Mouse (Mus musculus): ENCODE measurements at regions not wholly inside any gene's neighbourhood (a gene's known extent, or its start where the extent isn't known, plus 50 kb on each side); places are given as distances from the start of the nearest gene placed in this dataset.
"Not testable (repeated sequence)": the region's sequence is repeated elsewhere in the genome, so short reads cannot be mapped to it uniquely, and the experiment has no call there.

DNA sequence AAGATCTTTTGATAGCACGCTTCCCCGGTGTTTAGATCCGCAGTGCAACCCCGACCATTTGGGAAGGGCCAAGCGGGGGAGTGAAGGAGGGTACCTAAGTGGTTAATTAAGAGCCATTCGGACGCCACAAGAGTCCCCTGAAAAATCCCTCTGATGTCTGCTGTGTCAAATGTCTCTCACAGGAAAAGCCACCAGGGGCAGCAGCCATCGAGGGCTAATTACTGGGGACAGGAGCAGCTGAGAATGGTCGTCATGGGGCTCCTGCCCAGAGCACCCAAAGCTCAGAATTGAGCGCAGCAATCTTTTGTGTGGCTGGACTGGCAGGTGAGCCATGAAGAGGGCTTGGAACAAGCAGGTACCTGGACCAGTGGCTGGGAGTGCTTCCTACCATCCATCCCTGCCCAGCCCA, 325.6 kb upstream of the Irx1 start:
- ATAC-seq, result no peak
- WGBS (ENCODE audit: insufficient replicate concordance), result 23% methylated on average over 10 of the region's 10 CpGs
- H3K36me3 ChIP-seq, result no peaks in the 10 kb centered on the region
- 0 out of 2 replicates have a peak, but pooled peaks cover 7% of the 10 kb centered on the region for H3K27me3 ChIP-seq (replicated peaks)
- H3K4me1 ChIP-seq, result no peaks in the 10 kb centered on the region
- no peaks in the 10 kb centered on the region for H3K9me3 ChIP-seq (replicated peaks)
- H3K4me2 ChIP-seq, result no peak overlapping the region
- no peak overlapping the region for H3K9ac ChIP-seq
- no peak overlapping the region for H3K27ac ChIP-seq
- no peak overlapping the region for H3K4me3 ChIP-seq

DNA sequence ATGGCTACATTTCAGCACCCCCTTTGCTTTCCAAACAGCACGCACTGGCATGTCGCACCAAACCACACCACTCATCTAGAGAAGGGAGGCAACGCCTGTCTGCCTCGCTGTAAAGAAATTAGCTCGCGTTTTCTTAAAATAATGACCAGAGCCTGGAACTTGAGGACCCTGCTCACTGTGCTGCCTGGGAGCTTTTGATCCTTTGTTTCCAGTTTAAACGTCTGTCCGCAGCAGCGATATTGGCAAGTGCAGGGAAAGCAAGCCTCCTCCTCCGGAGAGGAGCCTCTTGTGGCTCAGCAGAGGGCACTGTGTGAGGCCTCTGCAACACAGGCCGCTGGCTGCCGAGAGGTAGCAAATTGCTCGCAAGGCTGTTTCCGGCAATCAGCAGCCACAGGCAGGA, 328.8 kb upstream of the Irx1 start:
- Histone ChIP-seq H3K36me3 (no peaks in the 10 kb centered on the region), H3K9me3 (replicated peaks) (no peaks in the 10 kb centered on the region), H3K27me3 (replicated peaks) (0 out of 2 replicates have a peak, but pooled peaks cover 7% of the 10 kb centered on the region), H3K4me3 (no peak overlapping the region), H3K4me1 (no peaks in the 10 kb centered on the region), H3K4me2 (0 out of 2 replicates have a peak overlapping the region, but pooled peaks have one; percentile 3), H3K9ac (no peak overlapping the region), H3K27ac (no peak overlapping the region)
- WGBS (ENCODE audit: insufficient replicate concordance), result 10% methylated on average over 14 of the region's 14 CpGs
- ATAC-seq, result no peak

GRCm38 (mm10) chr13:72293059-72293694, 329.7 kb upstream of the Irx1 start:
- no peak overlapping the region for H3K4me3 ChIP-seq
- H3K36me3 ChIP-seq, result no peaks in the 10 kb centered on the region
- no peaks in the 10 kb centered on the region for H3K9me3 ChIP-seq (replicated peaks)
- no peak overlapping the region for H3K9ac ChIP-seq
- H3K27me3 ChIP-seq (replicated peaks), result 0 out of 2 replicates have a peak, but pooled peaks cover 7% of the 10 kb centered on the region
- no peak overlapping the region for H3K27ac ChIP-seq
- ATAC-seq, result no peak
- WGBS (ENCODE audit: insufficient replicate concordance), result 59% methylated on average over 10 of the region's 10 CpGs
- no peak overlapping the region for H3K4me2 ChIP-seq
- no peaks in the 10 kb centered on the region for H3K4me1 ChIP-seq

GRCm38 (mm10) chr13:72298264-72298870, 330.3 kb upstream of the Irx2 start:
- 70% methylated on average over 13 of the region's 13 CpGs for WGBS (ENCODE audit: insufficient replicate concordance)

GRCm38 (mm10) chr13:72299660-72300059, 329.0 kb upstream of the Irx2 start:
- H3K9me3 ChIP-seq (replicated peaks), result no peaks in the 10 kb centered on the region
- no peaks in the 10 kb centered on the region for H3K27me3 ChIP-seq (replicated peaks)
- ATAC-seq, result no peak
- H3K4me1 ChIP-seq, result no peaks in the 10 kb centered on the region
- no peak overlapping the region for H3K4me3 ChIP-seq
- no peaks in the 10 kb centered on the region for H3K36me3 ChIP-seq
- H3K9ac ChIP-seq, result no peak overlapping the region
- 51% methylated on average over 3 of the region's 3 CpGs for WGBS (ENCODE audit: insufficient replicate concordance)
- no peak overlapping the region for H3K4me2 ChIP-seq
- no peak overlapping the region for H3K27ac ChIP-seq

More at GRCm38 (mm10) chr13:72298264-72298870, 330.3 kb upstream of the Irx2 start:
- Histone ChIP-seq H3K27me3 (replicated peaks) (no peaks in the 10 kb centered on the region), H3K36me3 (no peaks in the 10 kb centered on the region), H3K4me3 (no peak overlapping the region), H3K27ac (no peak overlapping the region), H3K4me2 (no peak overlapping the region), H3K4me1 (no peaks in the 10 kb centered on the region), H3K9ac (no peak overlapping the region), H3K9me3 (replicated peaks) (no peaks in the 10 kb centered on the region)
- no peak for ATAC-seq

- no peaks in the 10 kb centered on the region for H3K36me3 ChIP-seq
- no peak overlapping the region for H3K4me3 ChIP-seq
- H3K4me2 ChIP-seq, result no peak overlapping the region
- H3K9ac ChIP-seq, result no peak overlapping the region
- H3K27me3 ChIP-seq (replicated peaks), result no peaks in the 10 kb centered on the region
- H3K9me3 ChIP-seq (replicated peaks), result no peaks in the 10 kb centered on the region
- no peak for ATAC-seq
- 77% methylated on average over 7 of the region's 7 CpGs for WGBS (ENCODE audit: insufficient replicate concordance)
- H3K27ac ChIP-seq, result no peak overlapping the region
- H3K4me1 ChIP-seq, result no peaks in the 10 kb centered on the region
Observed at GRCm38 (mm10) chr13:72301114-72301513, 327.5 kb upstream of the Irx2 start.

- no peak overlapping the region for H3K9ac ChIP-seq
- 69% methylated on average over 15 of the region's 15 CpGs for WGBS (ENCODE audit: insufficient replicate concordance)
- H3K27ac ChIP-seq, result no peak overlapping the region
- ATAC-seq, result no peak
- no peaks in the 10 kb centered on the region for H3K9me3 ChIP-seq (replicated peaks)
- no peak overlapping the region for H3K4me3 ChIP-seq
- H3K4me1 ChIP-seq, result no peaks in the 10 kb centered on the region
- no peak overlapping the region for H3K4me2 ChIP-seq
- no peaks in the 10 kb centered on the region for H3K27me3 ChIP-seq (replicated peaks)
- H3K36me3 ChIP-seq, result no peaks in the 10 kb centered on the region
Observed at GRCm38 (mm10) chr13:72301841-72302240, 326.8 kb upstream of the Irx2 start.

DNA sequence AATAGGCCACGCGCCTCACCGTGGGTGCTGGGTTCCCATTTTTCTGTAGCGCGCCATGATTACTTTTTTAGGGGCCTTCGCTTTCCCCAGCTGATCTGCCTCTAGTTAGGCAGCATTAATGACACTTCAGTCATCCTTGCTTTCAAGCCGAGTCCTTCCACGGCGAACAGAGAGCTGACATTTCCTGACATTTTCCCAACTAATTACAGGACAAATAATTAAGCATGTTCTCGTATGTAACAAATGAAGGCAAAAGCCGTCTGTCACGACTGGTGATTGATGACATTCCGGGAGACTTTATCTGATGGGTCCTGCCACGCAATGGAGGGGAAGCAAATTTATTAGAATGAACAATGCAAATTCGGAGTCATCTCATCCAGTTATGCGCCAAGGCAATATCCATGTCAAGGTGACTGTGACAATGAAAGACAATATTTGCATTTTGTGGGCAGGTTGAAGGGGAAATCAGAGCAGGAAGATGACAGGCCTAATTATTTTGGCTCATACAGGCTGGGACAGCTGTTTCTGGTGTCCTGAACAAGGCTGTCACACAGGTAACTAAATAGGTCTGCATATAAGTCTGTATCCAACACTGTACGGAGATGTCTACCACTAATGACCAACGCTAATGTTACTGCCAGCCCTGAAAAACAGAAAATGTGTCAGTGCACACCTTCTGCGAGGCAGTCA, 326.0 kb upstream of the Irx2 start:
- H3K27ac ChIP-seq, result no peak overlapping the region
- H3K27me3 ChIP-seq (replicated peaks), result no peaks in the 10 kb centered on the region
- H3K4me1 ChIP-seq, result no peaks in the 10 kb centered on the region
- no peak overlapping the region for H3K4me2 ChIP-seq
- no peaks in the 10 kb centered on the region for H3K36me3 ChIP-seq
- 76% methylated on average over 19 of the region's 19 CpGs for WGBS (ENCODE audit: insufficient replicate concordance)
- no peak overlapping the region for H3K9ac ChIP-seq
- no peak overlapping the region for H3K4me3 ChIP-seq
- no peaks in the 10 kb centered on the region for H3K9me3 ChIP-seq (replicated peaks)
- no peak for ATAC-seq

DNA sequence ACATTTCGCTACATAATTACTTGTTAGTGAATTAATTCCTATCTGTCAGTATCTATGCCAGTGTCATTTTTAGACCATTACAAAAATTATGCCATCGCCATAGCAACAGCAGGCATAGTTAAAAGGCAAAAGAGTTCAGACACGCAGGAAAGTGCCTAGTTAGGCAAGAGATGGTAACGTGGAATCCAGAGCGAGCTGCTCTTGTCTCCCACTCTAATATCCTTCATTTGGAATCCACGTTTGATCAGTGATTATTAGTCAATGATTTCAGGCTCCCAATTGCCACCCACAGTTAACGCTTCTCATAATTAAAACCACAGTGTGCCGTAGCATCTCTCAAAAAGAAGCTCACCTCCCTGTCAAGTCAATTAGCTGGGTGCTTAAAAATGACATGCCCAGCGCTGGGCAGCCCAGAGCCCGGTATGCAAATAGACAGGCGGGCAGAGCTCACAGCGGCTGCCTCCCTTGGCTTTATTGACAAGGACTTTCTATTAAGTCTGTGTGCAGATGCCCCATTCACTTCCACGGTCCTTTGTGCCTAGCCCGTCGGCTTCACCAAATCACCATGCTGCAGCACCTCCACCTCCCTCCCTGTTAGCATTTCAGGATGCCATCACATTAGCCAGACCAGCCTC, 325.4 kb upstream of the Irx2 start:
- Histone ChIP-seq H3K9me3 (replicated peaks) (no peaks in the 10 kb centered on the region), H3K27me3 (replicated peaks) (no peaks in the 10 kb centered on the region), H3K4me2 (no peak overlapping the region), H3K27ac (no peak overlapping the region), H3K4me3 (no peak overlapping the region), H3K36me3 (no peaks in the 10 kb centered on the region), H3K4me1 (no peaks in the 10 kb centered on the region), H3K9ac (no peak overlapping the region)
- WGBS (ENCODE audit: insufficient replicate concordance), result 73% methylated on average over 15 of the region's 15 CpGs
- no peak for ATAC-seq

DNA sequence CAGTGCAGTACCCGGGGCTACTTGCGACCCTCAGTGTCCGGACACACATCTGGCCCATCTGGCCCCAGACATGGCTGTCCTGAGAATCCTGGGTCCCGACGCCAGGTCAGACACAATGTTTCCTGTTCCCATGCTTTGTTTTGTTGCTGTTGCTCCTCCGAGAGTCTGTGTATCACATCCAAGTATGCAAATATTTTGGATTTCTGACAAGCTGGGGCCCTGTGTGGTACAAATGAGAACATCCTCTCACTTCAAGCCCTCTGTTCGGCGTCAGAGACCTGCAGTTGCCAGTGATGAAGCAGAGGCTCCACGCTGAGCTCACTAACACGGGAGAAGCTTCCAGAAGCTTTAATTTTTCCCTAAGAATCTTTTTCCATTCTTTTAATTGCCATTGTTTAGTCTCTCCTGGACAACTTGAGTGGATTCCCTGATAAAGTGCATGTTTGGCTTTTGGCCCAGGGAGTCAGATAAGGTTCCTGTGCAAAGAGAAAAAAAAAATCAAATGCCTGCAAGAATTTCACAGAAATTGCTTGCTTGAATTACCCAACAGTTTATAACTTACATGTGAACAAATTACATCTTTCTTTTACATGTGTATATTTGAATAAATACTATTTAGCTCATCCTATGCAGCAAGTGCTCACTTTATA, 304.5 kb upstream of the Irx2 start:
- Histone ChIP-seq H3K9me3 (replicated peaks) (no peaks in the 10 kb centered on the region), H3K4me3 (no peak overlapping the region), H3K4me2 (no peak overlapping the region), H3K4me1 (no peaks in the 10 kb centered on the region), H3K9ac (no peak overlapping the region), H3K27me3 (replicated peaks) (no peaks in the 10 kb centered on the region), H3K36me3 (no peaks in the 10 kb centered on the region), H3K27ac (no peak overlapping the region)
- 60% methylated on average over 10 of the region's 10 CpGs for WGBS (ENCODE audit: insufficient replicate concordance)
- ATAC-seq, result no peak

GRCm38 (mm10) chr13:72326201-72326600, 302.4 kb upstream of the Irx2 start:
- not testable (repeated sequence) for ATAC-seq; H3K4me2 ChIP-seq; H3K27me3 ChIP-seq (replicated peaks); H3K9ac ChIP-seq; H3K9me3 ChIP-seq (replicated peaks); H3K4me3 ChIP-seq; H3K27ac ChIP-seq; H3K4me1 ChIP-seq; H3K36me3 ChIP-seq
- 59% methylated on average over 1 of the region's 1 CpGs for WGBS (ENCODE audit: insufficient replicate concordance)

Measured in liver, embryonic 12.5 days (tissue).